In genomic region chr8:83900957-83901270, GRCm38 (mm10) we compare ENCODE assay signal across 8 mouse cellular contexts. TPM values are rescaled to one million over a fixed set of nuclear protein-coding genes. Genes with fewer than 3 reads are reported as not detected.
DNase-seq lines count a peak whose midpoint lies in the region; ATAC-seq and TF ChIP-seq lines count a peak whose summit lies in the region.

No protein-coding gene starts in this region.

- DNase-seq in embryo, embryonic 10.5 days (ENCODE audit: low spot score) = peak; percentile 35
- no peak for DNase-seq in embryo, embryonic 10 days (ENCODE audit: low spot score)
- DNase-seq in 3134 (ENCODE audit: extremely low read depth, insufficient read length, low spot score) = peak; percentile 47
- peak; percentile 72 to 75 for DNase-seq in cerebellum, postnatal 10 days
- peak; percentile 84 for DNase-seq in hindbrain, postnatal 0 days (ENCODE audit: low spot score)
- DNase-seq in right cerebral cortex, postnatal 25 days = peak; percentile 84
- no peak for DNase-seq in urinary bladder, postnatal 36 days (ENCODE audit: low spot score in 2 of 2)

- ATAC-seq in hindbrain, postnatal 0 days = no peak
- no peak for ATAC-seq in liver, embryonic 15.5 days (ENCODE audit: insufficient read depth)

- TF ChIP-seq CTCF in hindbrain, postnatal 0 days (IDR thresholded peaks at IDR 0.05; ENCODE audit: low read depth) = no peak

- H3K4me3 ChIP-seq in hindbrain, postnatal 0 days (ENCODE audit: low read length) = peak overlapping the region; percentile 93
- H3K4me3 ChIP-seq in liver, embryonic 15.5 days (replicated peaks) = peak overlapping the region; percentile 65

- no peaks in the 10 kb centered on the region for H3K9me3 ChIP-seq in hindbrain, postnatal 0 days (ENCODE audit: low read length)
- H3K9me3 ChIP-seq in liver, embryonic 15.5 days (replicated peaks) = no peaks in the 10 kb centered on the region

- peaks cover 9% of the 10 kb centered on the region for H3K4me1 ChIP-seq in hindbrain, postnatal 0 days (ENCODE audit: insufficient read depth, low read length)
- peaks cover 48% of the 10 kb centered on the region for H3K4me1 ChIP-seq in liver, embryonic 15.5 days (replicated peaks)

- H3K27me3 ChIP-seq in hindbrain, postnatal 0 days (ENCODE audit: insufficient read depth, low read length) = no peaks in the 10 kb centered on the region
- H3K27me3 ChIP-seq in liver, embryonic 15.5 days = peaks cover 73% of the 10 kb centered on the region

- peak overlapping the region; percentile 95 for H3K9ac ChIP-seq in hindbrain, postnatal 0 days (replicated peaks; ENCODE audit: low read length)
- H3K9ac ChIP-seq in liver, embryonic 15.5 days = no peak overlapping the region; the same call in 1 of the 2 replicates

- WGBS in hindbrain, postnatal 0 days = 0% methylated on average over 26 of the region's 40 CpGs
- WGBS in liver, embryonic 15.5 days (ENCODE audit: insufficient replicate concordance) = under 1% methylated on average over 36 of the region's 40 CpGs

- H3K36me3 ChIP-seq in hindbrain, postnatal 0 days (ENCODE audit: insufficient read depth, low read length) = no peaks in the 10 kb centered on the region
- H3K36me3 ChIP-seq in liver, embryonic 15.5 days (replicated peaks) = no peaks in the 10 kb centered on the region

- peak overlapping the region; percentile 99 for H3K27ac ChIP-seq in hindbrain, postnatal 0 days
- H3K27ac ChIP-seq in liver, embryonic 15.5 days (replicated peaks) = no peak overlapping the region

- H3K4me2 ChIP-seq in hindbrain, postnatal 0 days (ENCODE audit: low read depth, low read length) = peak overlapping the region; percentile 69
- peak overlapping the region; percentile 89 for H3K4me2 ChIP-seq in liver, embryonic 15.5 days

RNA-seq across cellular contexts. Expression of gene Adgrl1, which starts 1.0 kb away (rescaled TPM):
- total RNA-seq in hindbrain, postnatal 0 days (2014; rRNA removed) = 393 and 469 TPM in 2 replicates
- polyA plus RNA-seq in hindbrain, postnatal 0 days (2015; fragmentation: Nextera tagmentation; extraction: Ambion mirVana) = 54.2 and 54.6 TPM in 2 replicates
- polyA plus RNA-seq in liver, embryonic 15.5 days (2015; fragmentation: Nextera tagmentation; extraction: Ambion mirVana) = 1.1 and 1.6 TPM in 2 replicates

RNA-seq across cellular contexts. Expression of gene Gm10644, which starts 54.1 kb away (rescaled TPM):
- total RNA-seq in hindbrain, postnatal 0 days (2014; rRNA removed) = 0.40 and 1.7 TPM in 2 replicates
- polyA plus RNA-seq in hindbrain, postnatal 0 days (2015; fragmentation: Nextera tagmentation; extraction: Ambion mirVana) = 0.43 and 0.56 TPM in 2 replicates
- 0.39 and 0.47 TPM in 2 replicates for polyA plus RNA-seq in liver, embryonic 15.5 days (2015; fragmentation: Nextera tagmentation; extraction: Ambion mirVana)

RNA-seq across cellular contexts. Expression of gene Asf1b, which starts 54.4 kb away (rescaled TPM):
- 4.7 and 5.6 TPM in 2 replicates for total RNA-seq in hindbrain, postnatal 0 days (2014; rRNA removed)
- polyA plus RNA-seq in hindbrain, postnatal 0 days (2015; fragmentation: Nextera tagmentation; extraction: Ambion mirVana) = 8.3 and 10.6 TPM in 2 replicates
- 116 and 118 TPM in 2 replicates for polyA plus RNA-seq in liver, embryonic 15.5 days (2015; fragmentation: Nextera tagmentation; extraction: Ambion mirVana)

Comparison
In these comparisons a context has a peak if more than half of its experiments do, and no peak if none do; other contexts are left out.
1. DNase-seq: peak in embryo, embryonic 10.5 days (single experiment), 3134 (single experiment), cerebellum, postnatal 10 days (2 of 2), hindbrain, postnatal 0 days (single experiment) and right cerebral cortex, postnatal 25 days (single experiment); none in embryo, embryonic 10 days (single experiment) and urinary bladder, postnatal 36 days (0 of 2).
2. RNA of gene Adgrl1, which starts 1.0 kb away (polyA plus RNA-seq): 54.2 to 54.6 TPM in hindbrain, postnatal 0 days; 1.1 to 1.6 TPM in liver, embryonic 15.5 days; every median in the first group is over 10 times any median in the second.
3. RNA of gene Asf1b, which starts 54.4 kb away (polyA plus RNA-seq): 116 to 118 TPM in liver, embryonic 15.5 days; 8.3 to 10.6 TPM in hindbrain, postnatal 0 days; every median in the first group is over 10 times any median in the second.